Mouse (Mus musculus): Measurements from ENCODE around the gene Arhgef3. TPM values are rescaled to one million over a fixed set of nuclear protein-coding genes. Genes with fewer than 3 reads are reported as not detected.
"Not testable (repeated sequence)": the region's sequence is repeated elsewhere in the genome, so short reads cannot be mapped to it uniquely, and the experiment has no call there.

Gene Arhgef3
- polyA plus RNA-seq, 1 experiment: 2.6 TPM

GRCm38 (mm10) chr14:27204704-27205103 is 90.0 kb downstream of the Arhgef3 start:
- H3K36me3 ChIP-seq (ENCODE audit: control insufficient read depth, insufficient read depth, low read length, poor library complexity, severe bottlenecking): no peaks in the 10 kb centered on the region
- H3K9me3 ChIP-seq (replicated peaks; ENCODE audit: control insufficient read depth, insufficient read depth, low read length, poor library complexity, severe bottlenecking): no peaks in the 10 kb centered on the region
- no peak overlapping the region for H3K4me3 ChIP-seq (ENCODE audit: low read depth, low read length)
- no peak overlapping the region for H3K9ac ChIP-seq (ENCODE audit: low read depth, poor library complexity, severe bottlenecking)
- no peaks in the 10 kb centered on the region for H3K27me3 ChIP-seq (ENCODE audit: control insufficient read depth, insufficient read depth, low read length, poor library complexity, severe bottlenecking)
- peaks cover 1% of the 10 kb centered on the region for H3K4me1 ChIP-seq (ENCODE audit: control insufficient read depth, insufficient read depth, low read length)
- TF ChIP-seq CTCF (IDR thresholded peaks at IDR 0.05; ENCODE audit: low read depth, low read length) (no peak), EP300 (IDR thresholded peaks at IDR 0.05; ENCODE audit: insufficient read depth, low read depth, low read length) (no peak), POLR2A (IDR thresholded peaks at IDR 0.05; ENCODE audit: insufficient read depth, low read length) (no peak)
- no peak overlapping the region for H3K27ac ChIP-seq (ENCODE audit: insufficient read depth, low read length)

GRCm38 (mm10) chr14:27206443-27206842 is 91.7 kb downstream of the Arhgef3 start:
- Histone ChIP-seq H3K36me3 (ENCODE audit: control insufficient read depth, insufficient read depth, low read length, poor library complexity, severe bottlenecking) (no peaks in the 10 kb centered on the region), H3K9me3 (replicated peaks; ENCODE audit: control insufficient read depth, insufficient read depth, low read length, poor library complexity, severe bottlenecking) (no peaks in the 10 kb centered on the region)
- TF ChIP-seq POLR2A (IDR thresholded peaks at IDR 0.05; ENCODE audit: insufficient read depth, low read length) (no peak), EP300 (IDR thresholded peaks at IDR 0.05; ENCODE audit: insufficient read depth, low read depth, low read length) (no peak), CTCF (IDR thresholded peaks at IDR 0.05; ENCODE audit: low read depth, low read length) (no peak)

GRCm38 (mm10) chr14:27209542-27209941 is 94.8 kb downstream of the Arhgef3 start:
- Histone ChIP-seq H3K4me3 (ENCODE audit: low read depth, low read length) (no peak overlapping the region), H3K27ac (ENCODE audit: insufficient read depth, low read length) (no peak overlapping the region), H3K27me3 (ENCODE audit: control insufficient read depth, insufficient read depth, low read length, poor library complexity, severe bottlenecking) (no peaks in the 10 kb centered on the region), H3K9me3 (replicated peaks; ENCODE audit: control insufficient read depth, insufficient read depth, low read length, poor library complexity, severe bottlenecking) (no peaks in the 10 kb centered on the region), H3K9ac (ENCODE audit: low read depth, poor library complexity, severe bottlenecking) (no peak overlapping the region), H3K36me3 (ENCODE audit: control insufficient read depth, insufficient read depth, low read length, poor library complexity, severe bottlenecking) (no peaks in the 10 kb centered on the region), H3K4me1 (ENCODE audit: control insufficient read depth, insufficient read depth, low read length) (no peaks in the 10 kb centered on the region)
- TF ChIP-seq CTCF (IDR thresholded peaks at IDR 0.05; ENCODE audit: low read depth, low read length): no peak
- TF ChIP-seq EP300 (IDR thresholded peaks at IDR 0.05; ENCODE audit: insufficient read depth, low read depth, low read length): no peak
- no peak for TF ChIP-seq POLR2A (IDR thresholded peaks at IDR 0.05; ENCODE audit: insufficient read depth, low read length)

More at GRCm38 (mm10) chr14:27206443-27206842, 91.7 kb downstream of the Arhgef3 start:
- H3K27ac ChIP-seq (ENCODE audit: insufficient read depth, low read length): no peak overlapping the region
- no peak overlapping the region for H3K4me3 ChIP-seq (ENCODE audit: low read depth, low read length)
- peaks cover 1% of the 10 kb centered on the region for H3K4me1 ChIP-seq (ENCODE audit: control insufficient read depth, insufficient read depth, low read length)
- H3K27me3 ChIP-seq (ENCODE audit: control insufficient read depth, insufficient read depth, low read length, poor library complexity, severe bottlenecking): no peaks in the 10 kb centered on the region
- H3K9ac ChIP-seq (ENCODE audit: low read depth, poor library complexity, severe bottlenecking): no peak overlapping the region

- not testable (repeated sequence) for H3K27me3 ChIP-seq (ENCODE audit: control insufficient read depth, insufficient read depth, low read length, poor library complexity, severe bottlenecking); H3K36me3 ChIP-seq (ENCODE audit: control insufficient read depth, insufficient read depth, low read length, poor library complexity, severe bottlenecking)
These were observed 96.1 kb downstream of the Arhgef3 start for GRCm38 (mm10) chr14:27210801-27211200.

GRCm38 (mm10) chr14:27211743-27212445 is 97.2 kb downstream of the Arhgef3 start:
- Histone ChIP-seq H3K9ac (ENCODE audit: low read depth, poor library complexity, severe bottlenecking) (no peak overlapping the region), H3K36me3 (ENCODE audit: control insufficient read depth, insufficient read depth, low read length, poor library complexity, severe bottlenecking) (no peaks in the 10 kb centered on the region), H3K4me3 (ENCODE audit: low read depth, low read length) (no peak overlapping the region), H3K4me1 (ENCODE audit: control insufficient read depth, insufficient read depth, low read length) (no peaks in the 10 kb centered on the region), H3K27me3 (ENCODE audit: control insufficient read depth, insufficient read depth, low read length, poor library complexity, severe bottlenecking) (no peaks in the 10 kb centered on the region), H3K9me3 (replicated peaks; ENCODE audit: control insufficient read depth, insufficient read depth, low read length, poor library complexity, severe bottlenecking) (no peaks in the 10 kb centered on the region), H3K27ac (ENCODE audit: insufficient read depth, low read length) (no peak overlapping the region)
- TF ChIP-seq EP300 (IDR thresholded peaks at IDR 0.05; ENCODE audit: insufficient read depth, low read depth, low read length): no peak
- TF ChIP-seq POLR2A (IDR thresholded peaks at IDR 0.05; ENCODE audit: insufficient read depth, low read length): no peak
- no peak for TF ChIP-seq CTCF (IDR thresholded peaks at IDR 0.05; ENCODE audit: low read depth, low read length)

More at GRCm38 (mm10) chr14:27210801-27211200, 96.1 kb downstream of the Arhgef3 start:
- not testable (repeated sequence) for H3K9ac ChIP-seq (ENCODE audit: low read depth, poor library complexity, severe bottlenecking); H3K9me3 ChIP-seq (replicated peaks; ENCODE audit: control insufficient read depth, insufficient read depth, low read length, poor library complexity, severe bottlenecking); H3K4me3 ChIP-seq (ENCODE audit: low read depth, low read length); H3K27ac ChIP-seq (ENCODE audit: insufficient read depth, low read length); H3K4me1 ChIP-seq (ENCODE audit: control insufficient read depth, insufficient read depth, low read length)

- H3K27ac ChIP-seq (ENCODE audit: insufficient read depth, low read length): no peak overlapping the region
These were observed 99.5 kb downstream of the Arhgef3 start for GRCm38 (mm10) chr14:27214232-27214631.

More at GRCm38 (mm10) chr14:27214232-27214631, 99.5 kb downstream of the Arhgef3 start:
- Histone ChIP-seq H3K4me1 (ENCODE audit: control insufficient read depth, insufficient read depth, low read length) (no peaks in the 10 kb centered on the region), H3K36me3 (ENCODE audit: control insufficient read depth, insufficient read depth, low read length, poor library complexity, severe bottlenecking) (no peaks in the 10 kb centered on the region), H3K9ac (ENCODE audit: low read depth, poor library complexity, severe bottlenecking) (no peak overlapping the region), H3K27me3 (ENCODE audit: control insufficient read depth, insufficient read depth, low read length, poor library complexity, severe bottlenecking) (no peaks in the 10 kb centered on the region), H3K4me3 (ENCODE audit: low read depth, low read length) (no peak overlapping the region), H3K9me3 (replicated peaks; ENCODE audit: control insufficient read depth, insufficient read depth, low read length, poor library complexity, severe bottlenecking) (no peaks in the 10 kb centered on the region)
- TF ChIP-seq POLR2A (IDR thresholded peaks at IDR 0.05; ENCODE audit: insufficient read depth, low read length) (no peak), EP300 (IDR thresholded peaks at IDR 0.05; ENCODE audit: insufficient read depth, low read depth, low read length) (no peak), CTCF (IDR thresholded peaks at IDR 0.05; ENCODE audit: low read depth, low read length) (no peak)
